Mouse (Mus musculus): ENCODE results near the gene Mrln. TPM values are rescaled to one million over a fixed set of nuclear protein-coding genes. Genes with fewer than 3 reads are reported as not detected.
A peak's percentile ranks its signal among the peaks of the same experiment; 100 is the strongest.

The Mrln gene
- 7.8 and 9.6 TPM in 2 replicates for polyA plus RNA-seq (2014; fragmentation: Nextera tagmentation; extraction: Ambion mirVana)

GRCm38 (mm10) chr10:70204505-70205399, at the start of gene Mrln:
Gene Mrln (plus strand): TSS chr10:70204664.
- Histone ChIP-seq H3K4me2 (replicated peaks; ENCODE audit: low read depth, low read length) (peak within 1 kb of the TSS; percentile 1; the same call in 1 of the 2 replicates), H3K4me1 (ENCODE audit: control insufficient read depth, insufficient read depth, low read length) (peaks cover 6% of the 10 kb centered on the region; the same call in 1 of the 2 replicates), H3K27ac (ENCODE audit: low read depth, low read length) (peak within 1 kb of the TSS; percentile 75), H3K4me3 (ENCODE audit: low read length) (no peak within 1 kb of the TSS), H3K9ac (ENCODE audit: low read depth, low read length) (0 out of 2 replicates have a peak within 1 kb of the TSS, but pooled peaks have one; percentile 2), H3K9me3 (ENCODE audit: control insufficient read depth, low read length) (peaks cover 6% of the 10 kb centered on the region), H3K27me3 (ENCODE audit: control insufficient read depth, insufficient read depth, low read length) (no peaks in the 10 kb centered on the region), H3K36me3 (ENCODE audit: control insufficient read depth, insufficient read depth, low read length) (no peaks in the 10 kb centered on the region)
- 16% methylated on average over 17 of the region's 17 CpGs for WGBS
- ATAC-seq (ENCODE audit: low FRiP score, low TSS enrichment): peak; percentile 63

GRCm38 (mm10) chr10:70156431-70157165, 47.9 kb upstream of the Mrln start:
- no peak for ATAC-seq (ENCODE audit: low FRiP score, low TSS enrichment)
- H3K9ac ChIP-seq (ENCODE audit: low read depth, low read length): no peak overlapping the region
- no peak overlapping the region for H3K4me2 ChIP-seq (replicated peaks; ENCODE audit: low read depth, low read length)
- peaks cover 46% of the 10 kb centered on the region for H3K36me3 ChIP-seq (ENCODE audit: control insufficient read depth, insufficient read depth, low read length)
- H3K9me3 ChIP-seq (ENCODE audit: control insufficient read depth, low read length): peaks cover 2% of the 10 kb centered on the region; the same call in 1 of the 2 replicates
- WGBS: 87% methylated on average over 3 of the region's 3 CpGs
- no peak overlapping the region for H3K27ac ChIP-seq (ENCODE audit: low read depth, low read length)
- H3K4me1 ChIP-seq (ENCODE audit: control insufficient read depth, insufficient read depth, low read length): peaks cover 12% of the 10 kb centered on the region; the same call in 1 of the 2 replicates
- H3K4me3 ChIP-seq (ENCODE audit: low read length): no peak overlapping the region
- no peaks in the 10 kb centered on the region for H3K27me3 ChIP-seq (ENCODE audit: control insufficient read depth, insufficient read depth, low read length)

DNA sequence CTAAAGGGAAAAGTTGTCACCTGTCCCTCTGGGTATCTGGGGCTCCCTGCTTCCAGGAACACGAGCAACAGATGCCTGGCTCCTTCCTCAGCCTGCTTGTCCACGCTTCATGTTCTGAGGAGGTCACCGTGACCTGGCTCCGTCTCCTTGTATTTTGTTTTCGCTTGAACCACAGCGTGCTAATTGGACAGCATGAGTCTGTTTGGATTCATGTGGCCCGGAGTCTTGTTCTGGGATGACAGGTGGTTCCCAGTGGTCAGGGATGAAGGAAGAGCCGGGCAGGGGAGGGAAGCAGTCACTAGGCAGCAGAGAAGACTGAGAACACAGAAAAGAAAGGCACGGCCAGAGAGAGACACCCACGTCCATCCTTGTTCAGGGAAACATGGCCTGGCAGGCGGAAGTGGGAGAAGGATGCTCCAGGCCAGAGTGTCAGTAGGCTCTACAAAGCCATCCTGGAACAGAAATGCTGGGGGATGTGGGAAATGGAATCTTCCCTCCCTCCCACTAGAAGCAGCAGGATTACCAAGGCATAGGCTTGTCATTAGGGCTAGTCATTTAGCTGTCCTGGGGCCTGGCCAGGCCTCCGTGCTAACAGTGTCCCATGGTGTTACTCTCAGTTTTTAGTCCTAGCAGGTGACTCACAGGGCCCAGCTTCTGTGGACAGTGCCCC, 44.7 kb upstream of the Mrln start:
- H3K27ac ChIP-seq (ENCODE audit: low read depth, low read length): no peak overlapping the region

GRCm38 (mm10) chr10:70160811-70161210, 43.7 kb upstream of the Mrln start:
- H3K27me3 ChIP-seq (ENCODE audit: control insufficient read depth, insufficient read depth, low read length): no peaks in the 10 kb centered on the region
- H3K4me3 ChIP-seq (ENCODE audit: low read length): no peak overlapping the region
- H3K36me3 ChIP-seq (ENCODE audit: control insufficient read depth, insufficient read depth, low read length): peaks cover 24% of the 10 kb centered on the region
- H3K4me1 ChIP-seq (ENCODE audit: control insufficient read depth, insufficient read depth, low read length): peaks cover 21% of the 10 kb centered on the region
- H3K9me3 ChIP-seq (ENCODE audit: control insufficient read depth, low read length): peaks cover 2% of the 10 kb centered on the region; the same call in 1 of the 2 replicates
- no peak for ATAC-seq (ENCODE audit: low FRiP score, low TSS enrichment)
- no peak overlapping the region for H3K9ac ChIP-seq (ENCODE audit: low read depth, low read length)
- 90% methylated on average over 12 of the region's 12 CpGs for WGBS
- no peak overlapping the region for H3K4me2 ChIP-seq (replicated peaks; ENCODE audit: low read depth, low read length)
- H3K27ac ChIP-seq (ENCODE audit: low read depth, low read length): no peak overlapping the region

More for the DNA sequence above, 44.7 kb upstream of the Mrln start:
- Histone ChIP-seq H3K9me3 (ENCODE audit: control insufficient read depth, low read length) (peaks cover 2% of the 10 kb centered on the region; the same call in 1 of the 2 replicates), H3K4me2 (replicated peaks; ENCODE audit: low read depth, low read length) (no peak overlapping the region), H3K9ac (ENCODE audit: low read depth, low read length) (no peak overlapping the region), H3K27me3 (ENCODE audit: control insufficient read depth, insufficient read depth, low read length) (no peaks in the 10 kb centered on the region), H3K4me1 (ENCODE audit: control insufficient read depth, insufficient read depth, low read length) (peaks cover 19% of the 10 kb centered on the region), H3K36me3 (ENCODE audit: control insufficient read depth, insufficient read depth, low read length) (peaks cover 34% of the 10 kb centered on the region), H3K4me3 (ENCODE audit: low read length) (no peak overlapping the region)
- ATAC-seq (ENCODE audit: low FRiP score, low TSS enrichment): no peak
- WGBS: 59% methylated on average over 12 of the region's 12 CpGs

- Histone ChIP-seq H3K4me1 (ENCODE audit: control insufficient read depth, insufficient read depth, low read length) (peaks cover 26% of the 10 kb centered on the region), H3K36me3 (ENCODE audit: control insufficient read depth, insufficient read depth, low read length) (peaks cover 17% of the 10 kb centered on the region), H3K9ac (ENCODE audit: low read depth, low read length) (no peak overlapping the region), H3K4me3 (ENCODE audit: low read length) (no peak overlapping the region), H3K4me2 (replicated peaks; ENCODE audit: low read depth, low read length) (no peak overlapping the region), H3K27ac (ENCODE audit: low read depth, low read length) (no peak overlapping the region), H3K9me3 (ENCODE audit: control insufficient read depth, low read length) (peaks cover 2% of the 10 kb centered on the region; the same call in 1 of the 2 replicates), H3K27me3 (ENCODE audit: control insufficient read depth, insufficient read depth, low read length) (no peaks in the 10 kb centered on the region)
- ATAC-seq (ENCODE audit: low FRiP score, low TSS enrichment): no peak
- 81% methylated on average over 14 of the region's 14 CpGs for WGBS
These were observed 43.0 kb upstream of the Mrln start for GRCm38 (mm10) chr10:70161504-70161903.

GRCm38 (mm10) chr10:70163681-70164080, 40.8 kb upstream of the Mrln start:
- ATAC-seq (ENCODE audit: low FRiP score, low TSS enrichment): 0 out of 2 replicates have a peak, but pooled peaks have one; percentile 26
- Histone ChIP-seq H3K4me1 (ENCODE audit: control insufficient read depth, insufficient read depth, low read length) (peaks cover 25% of the 10 kb centered on the region), H3K27me3 (ENCODE audit: control insufficient read depth, insufficient read depth, low read length) (no peaks in the 10 kb centered on the region), H3K4me2 (replicated peaks; ENCODE audit: low read depth, low read length) (no peak overlapping the region), H3K36me3 (ENCODE audit: control insufficient read depth, insufficient read depth, low read length) (peaks cover 15% of the 10 kb centered on the region; the same call in 1 of the 2 replicates), H3K9me3 (ENCODE audit: control insufficient read depth, low read length) (no peaks in the 10 kb centered on the region), H3K4me3 (ENCODE audit: low read length) (no peak overlapping the region), H3K27ac (ENCODE audit: low read depth, low read length) (peak overlapping the region; percentile 32; the same call in 1 of the 2 replicates), H3K9ac (ENCODE audit: low read depth, low read length) (no peak overlapping the region)
- WGBS: 30% methylated on average over 5 of the region's 5 CpGs

- ATAC-seq (ENCODE audit: low FRiP score, low TSS enrichment): no peak
- Histone ChIP-seq H3K9ac (ENCODE audit: low read depth, low read length) (no peak overlapping the region), H3K9me3 (ENCODE audit: control insufficient read depth, low read length) (no peaks in the 10 kb centered on the region), H3K4me3 (ENCODE audit: low read length) (no peak overlapping the region), H3K36me3 (ENCODE audit: control insufficient read depth, insufficient read depth, low read length) (peaks cover 25% of the 10 kb centered on the region; the same call in 1 of the 2 replicates), H3K27me3 (ENCODE audit: control insufficient read depth, insufficient read depth, low read length) (no peaks in the 10 kb centered on the region), H3K4me1 (ENCODE audit: control insufficient read depth, insufficient read depth, low read length) (peaks cover 20% of the 10 kb centered on the region), H3K4me2 (replicated peaks; ENCODE audit: low read depth, low read length) (no peak overlapping the region), H3K27ac (ENCODE audit: low read depth, low read length) (no peak overlapping the region)
- 41% methylated on average over 6 of the region's 6 CpGs for WGBS
These were observed 38.6 kb upstream of the Mrln start for GRCm38 (mm10) chr10:70165877-70166276.

- H3K27ac ChIP-seq (ENCODE audit: low read depth, low read length): no peak overlapping the region
- no peaks in the 10 kb centered on the region for H3K9me3 ChIP-seq (ENCODE audit: control insufficient read depth, low read length)
- 91% methylated on average over 5 of the region's 5 CpGs for whole genome bisulfite sequencing
- H3K4me3 ChIP-seq (ENCODE audit: low read length): no peak overlapping the region
- H3K4me1 ChIP-seq (ENCODE audit: control insufficient read depth, insufficient read depth, low read length): peaks cover 20% of the 10 kb centered on the region
- H3K9ac ChIP-seq (ENCODE audit: low read depth, low read length): no peak overlapping the region
- peaks cover 31% of the 10 kb centered on the region for H3K36me3 ChIP-seq (ENCODE audit: control insufficient read depth, insufficient read depth, low read length)
- H3K4me2 ChIP-seq (replicated peaks; ENCODE audit: low read depth, low read length): no peak overlapping the region
- no peaks in the 10 kb centered on the region for H3K27me3 ChIP-seq (ENCODE audit: control insufficient read depth, insufficient read depth, low read length)
- no peak for ATAC-seq (ENCODE audit: low FRiP score, low TSS enrichment)
These were observed 38.0 kb upstream of the Mrln start for GRCm38 (mm10) chr10:70166427-70166826.

All from kidney, embryonic 14.5 days (tissue).